Mouse (Mus musculus) kidney, adult 2 months (tissue): ENCODE measurements at regions not wholly inside any gene's neighbourhood (a gene's known extent, or its start where the extent isn't known, plus 50 kb on each side); places are given as distances from the start of the nearest gene placed in this dataset.
"Not testable (repeated sequence)": the region's sequence is repeated elsewhere in the genome, so short reads cannot be mapped to it uniquely, and the experiment has no call there.

ENCODE experiments used
- DNase-seq: peaks from one replicate; pipeline ENCODE4 v3.0.0; 2021
- H3K27ac ChIP-seq: fragments of 200-500 bp; 2 replicates; pipeline ENCODE4 v1.5.1; 2012; ENCODE audit warnings: low read depth, low read length, control low read depth, inconsistent platforms; ENCODE audit not compliant: insufficient read depth
- H3K27me3 ChIP-seq: fragments of 200-500 bp; replicated peaks from 2 replicates; pipeline ENCODE4 v1.6.1; 2012; ENCODE audit warnings: mild to moderate bottlenecking, moderate library complexity, low read length, inconsistent platforms; ENCODE audit not compliant: control insufficient read depth, insufficient read depth
- H3K36me3 ChIP-seq: fragments of 200-500 bp; 2 replicates; pipeline ENCODE4 v1.6.1; 2012; ENCODE audit warnings: mild to moderate bottlenecking, moderate library complexity, low read length, inconsistent platforms; ENCODE audit not compliant: control insufficient read depth, insufficient read depth
- H3K4me1 ChIP-seq: fragments of 200-500 bp; 2 replicates; pipeline ENCODE4 v1.6.1; 2011; ENCODE audit warnings: low read length; ENCODE audit not compliant: control insufficient read depth, insufficient read depth
- H3K4me3 ChIP-seq: fragments of 200-500 bp; 2 replicates; pipeline ENCODE4 v1.5.1; 2011; ENCODE audit warnings: mild to moderate bottlenecking, low read depth, low read length, control low read depth; ENCODE audit not compliant: insufficient read depth
- CTCF ChIP-seq: fragments of 200-500 bp; conservative IDR thresholded peaks from 2 replicates; pipeline ENCODE4 v1.5.1; 2011; ENCODE audit warnings: low read depth, mild to moderate bottlenecking, control low read depth, low read length, moderate library complexity, mixed read lengths; ENCODE audit not compliant: insufficient read depth, insufficient read length
- POLR2A ChIP-seq: fragments of 200-500 bp; IDR thresholded peaks from one replicate; pipeline ENCODE4 v1.6.1; 2011; ENCODE audit warnings: low read depth, low read length, control low read depth
- WGBS: fragments of 180-500 bp; shearing (Covaris S2); methylation state at CpG from one replicate; pipeline ENCODE4 v1.1.7; 2018; 5-methylcytosine and 5-hydroxymethylcytosine counted together

- no peaks in the 10 kb centered on the region for H3K27me3 ChIP-seq
- 76% methylated on average over 2 of the region's 2 CpGs for WGBS
- DNase-seq, result no peak
These were observed 710.6 kb upstream of the Agtr1b start for GRCm38 (mm10) chr3:21077548-21077947.

GRCm38 (mm10) chr3:21053337-21053736 is 686.4 kb upstream of the Agtr1b start:
- not testable (repeated sequence) for H3K4me1 ChIP-seq, H3K27me3 ChIP-seq, H3K4me3 ChIP-seq, H3K27ac ChIP-seq, DNase-seq, H3K36me3 ChIP-seq
- WGBS, result 68% methylated on average over 1 of the region's 2 CpGs

More at GRCm38 (mm10) chr3:21077548-21077947, 710.6 kb upstream of the Agtr1b start:
- H3K36me3 ChIP-seq, result no peaks in the 10 kb centered on the region
- H3K4me3 ChIP-seq, result no peak overlapping the region
- no peak overlapping the region for H3K27ac ChIP-seq
- TF ChIP-seq CTCF, result no peak
- no peak for TF ChIP-seq POLR2A
- H3K4me1 ChIP-seq, result no peaks in the 10 kb centered on the region

GRCm38 (mm10) chr3:21049365-21049764 is 682.4 kb upstream of the Agtr1b start:
- H3K4me1 ChIP-seq, H3K27me3 ChIP-seq, H3K27ac ChIP-seq, DNase-seq, H3K4me3 ChIP-seq, H3K36me3 ChIP-seq: not testable (repeated sequence)
- WGBS, result 87% methylated on average over 22 of the region's 25 CpGs

GRCm38 (mm10) chr3:21045981-21046380 is 679.0 kb upstream of the Agtr1b start:
- Histone ChIP-seq H3K27ac (no peak overlapping the region), H3K27me3 (no peaks in the 10 kb centered on the region), H3K4me1 (no peaks in the 10 kb centered on the region), H3K4me3 (no peak overlapping the region), H3K36me3 (no peaks in the 10 kb centered on the region)
- WGBS, result 82% methylated on average over 3 of the region's 3 CpGs
- TF ChIP-seq POLR2A (no peak), CTCF (no peak)
- no peak for DNase-seq

- Histone ChIP-seq H3K27me3 (no peaks in the 10 kb centered on the region), H3K4me3 (no peak overlapping the region), H3K36me3 (no peaks in the 10 kb centered on the region), H3K27ac (no peak overlapping the region), H3K4me1 (no peaks in the 10 kb centered on the region)
- TF ChIP-seq POLR2A (no peak), CTCF (no peak)
- DNase-seq, result no peak
- WGBS, result 58% methylated on average over 1 of the region's 1 CpGs
These were observed 658.9 kb upstream of the Agtr1b start for GRCm38 (mm10) chr3:21025876-21026275.

GRCm38 (mm10) chr3:21020946-21021345 is 654.0 kb upstream of the Agtr1b start:
- TF ChIP-seq POLR2A (no peak), CTCF (no peak)
- H3K27ac ChIP-seq, result no peak overlapping the region
- H3K36me3 ChIP-seq, result no peaks in the 10 kb centered on the region
- WGBS, result 65% methylated on average over 1 of the region's 1 CpGs
- H3K27me3 ChIP-seq, result no peaks in the 10 kb centered on the region
- DNase-seq, result no peak
- H3K4me3 ChIP-seq, result no peak overlapping the region
- no peaks in the 10 kb centered on the region for H3K4me1 ChIP-seq

- TF ChIP-seq CTCF, result no peak
- TF ChIP-seq POLR2A, result no peak
- H3K27me3 ChIP-seq, result no peaks in the 10 kb centered on the region
- H3K36me3 ChIP-seq, result no peaks in the 10 kb centered on the region
- no peaks in the 10 kb centered on the region for H3K4me1 ChIP-seq
- DNase-seq, result no peak
- H3K4me3 ChIP-seq, result no peak overlapping the region
- H3K27ac ChIP-seq, result no peak overlapping the region
These were observed 653.3 kb upstream of the Agtr1b start for GRCm38 (mm10) chr3:21020297-21020696.

GRCm38 (mm10) chr3:21009650-21010049 is 642.7 kb upstream of the Agtr1b start:
- 71% methylated on average over 1 of the region's 1 CpGs for WGBS
- Histone ChIP-seq H3K36me3 (no peaks in the 10 kb centered on the region), H3K4me3 (no peak overlapping the region), H3K4me1 (no peaks in the 10 kb centered on the region), H3K27me3 (no peaks in the 10 kb centered on the region), H3K27ac (no peak overlapping the region)
- TF ChIP-seq POLR2A, result no peak
- TF ChIP-seq CTCF, result no peak
- no peak for DNase-seq
